Mouse (Mus musculus) liver, adult 2 months (tissue): ENCODE measurements around the gene Mrvi1.

ENCODE experiments used
- CTCF ChIP-seq: fragments of 200-500 bp; IDR thresholded peaks from 2 replicates; pipeline ENCODE4 v1.5.1; 2011; ENCODE audit warnings: low read depth, low read length, control low read depth
- POLR2A ChIP-seq: fragments of 200-500 bp; IDR thresholded peaks from 2 replicates; pipeline ENCODE4 v1.6.1; 2011; ENCODE audit warnings: low read length, control low read depth; ENCODE audit not compliant: insufficient read depth; ENCODE audit errors: extremely low read depth

DNA sequence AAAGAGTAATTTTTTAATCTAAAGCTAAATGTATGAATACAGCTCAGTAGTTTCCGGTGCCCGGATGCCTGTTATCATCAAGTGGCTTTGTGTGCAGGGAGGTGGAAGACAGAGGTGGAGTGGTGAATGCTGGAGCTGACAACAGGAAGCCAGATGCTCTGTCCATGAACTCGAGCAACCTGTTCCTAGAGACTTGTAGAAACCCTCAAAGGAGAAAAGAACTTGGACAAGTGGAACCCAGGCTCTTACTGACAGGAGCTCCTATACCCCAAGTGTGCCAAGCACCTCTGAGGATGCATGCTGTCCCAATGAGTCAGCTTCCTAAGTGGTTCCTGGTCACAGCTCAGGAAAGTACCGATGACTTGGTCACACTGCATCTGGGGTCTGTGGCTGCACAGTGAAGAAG lies 41.1 kb downstream of the Mrvi1 start:
- TF ChIP-seq CTCF: no peak
- no peak for TF ChIP-seq POLR2A
